Mouse (Mus musculus) ES-Bruce4 (cell line): ENCODE data around the gene Myo15. TPM values are rescaled to one million over a fixed set of nuclear protein-coding genes. Genes with fewer than 3 reads are reported as not detected.
"Not testable (repeated sequence)": the region's sequence is repeated elsewhere in the genome, so short reads cannot be mapped to it uniquely, and the experiment has no call there.

Experiments
- H3K27ac ChIP-seq: 2 replicates; pipeline ENCODE4 v1.5.1; 2012; ENCODE audit warnings: low read length, inconsistent platforms; ENCODE audit not compliant: insufficient read depth
- H3K27me3 ChIP-seq: 2 replicates; pipeline ENCODE4 v1.6.1; 2012; ENCODE audit warnings: mild to moderate bottlenecking, low read length, inconsistent platforms; ENCODE audit not compliant: control insufficient read depth, poor library complexity, insufficient read depth, severe bottlenecking
- H3K36me3 ChIP-seq: 2 replicates; pipeline ENCODE4 v1.6.1; 2012; ENCODE audit warnings: inconsistent platforms, mild to moderate bottlenecking, low read length, moderate library complexity; ENCODE audit not compliant: control insufficient read depth, poor library complexity, insufficient read depth, severe bottlenecking
- H3K4me1 ChIP-seq: one replicate; pipeline ENCODE4 v1.8.1; 2011; ENCODE audit warnings: low read length; ENCODE audit not compliant: control insufficient read depth, insufficient read depth
- H3K4me3 ChIP-seq: 2 replicates; pipeline ENCODE4 v1.5.1; 2011; ENCODE audit warnings: low read depth, mild to moderate bottlenecking, low read length
- H3K9ac ChIP-seq: 2 replicates; pipeline ENCODE4 v1.6.1; 2012; ENCODE audit warnings: low read depth, mild to moderate bottlenecking, inconsistent platforms; ENCODE audit not compliant: poor library complexity, severe bottlenecking
- H3K9me3 ChIP-seq: replicated peaks from 2 replicates; pipeline ENCODE4 v1.6.1; 2012; ENCODE audit warnings: mild to moderate bottlenecking, low read length, inconsistent platforms; ENCODE audit not compliant: control insufficient read depth, poor library complexity, insufficient read depth, severe bottlenecking
- CTCF ChIP-seq: IDR thresholded peaks from one replicate; pipeline ENCODE4 v1.8.1; 2011; ENCODE audit warnings: low read depth, low read length
- EP300 ChIP-seq: IDR thresholded peaks from 2 replicates; pipeline ENCODE4 v1.6.1; 2011; ENCODE audit warnings: low read depth, low read length; ENCODE audit not compliant: insufficient read depth
- POLR2A ChIP-seq: IDR thresholded peaks from one replicate; pipeline ENCODE4 v1.8.1; 2011; ENCODE audit warnings: low read length; ENCODE audit not compliant: insufficient read depth
- polyA plus RNA-seq: library from polyadenylated mRNA; stranded (reverse); fragments of >200 nt; gene quantifications from 2 replicates; pipeline ENCODE4 v1.2.4, GENCODE M21; 2011; ENCODE audit warnings: low read depth; ENCODE audit not compliant: missing spikeins, insufficient read depth, insufficient read length

Gene Myo15
- polyA plus RNA-seq, 1 experiment: 0.37 TPM

DNA sequence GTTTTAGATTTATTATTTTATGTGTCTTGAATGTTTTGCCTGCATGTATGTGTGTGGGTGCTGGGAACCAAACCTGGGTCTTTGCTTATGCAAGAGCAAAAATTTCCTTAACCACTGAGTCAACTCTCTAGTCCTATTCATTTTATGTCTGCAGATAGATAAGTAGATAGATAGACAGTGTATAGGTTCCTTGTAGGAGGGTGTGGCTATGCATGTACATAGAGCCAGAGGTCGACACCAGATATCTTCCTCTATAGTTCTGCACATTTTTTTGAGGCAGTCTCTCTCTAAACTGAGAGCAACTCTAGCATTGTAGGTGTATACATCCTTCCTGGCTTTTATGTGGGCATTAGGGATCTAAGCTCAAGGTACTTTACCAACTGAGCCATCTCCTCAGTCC is 34.0 kb upstream of the Myo15 start:
- Histone ChIP-seq H3K27ac (no peak overlapping the region), H3K27me3 (no peaks in the 10 kb centered on the region), H3K9me3 (no peaks in the 10 kb centered on the region), H3K4me3 (no peak overlapping the region), H3K9ac (no peak overlapping the region), H3K36me3 (peaks cover 28% of the 10 kb centered on the region), H3K4me1 (peaks cover 6% of the 10 kb centered on the region)
- TF ChIP-seq CTCF: no peak
- no peak for TF ChIP-seq EP300
- TF ChIP-seq POLR2A: no peak

- H3K36me3 ChIP-seq: peaks cover 31% of the 10 kb centered on the region
- TF ChIP-seq EP300 (no peak), CTCF (no peak)
- H3K27ac ChIP-seq: no peak overlapping the region
- H3K4me3 ChIP-seq: no peak overlapping the region
- H3K9ac ChIP-seq: no peak overlapping the region
- H3K4me1 ChIP-seq: peaks cover 7% of the 10 kb centered on the region
- no peaks in the 10 kb centered on the region for H3K9me3 ChIP-seq
- no peaks in the 10 kb centered on the region for H3K27me3 ChIP-seq
These were observed 32.5 kb upstream of the Myo15 start for GRCm38 (mm10) chr11:60436618-60437017.

GRCm38 (mm10) chr11:60439621-60440020 is 29.5 kb upstream of the Myo15 start:
- H3K4me1 ChIP-seq: peaks cover 13% of the 10 kb centered on the region
- H3K36me3 ChIP-seq: peaks cover 38% of the 10 kb centered on the region
- peak overlapping the region; percentile 82 for H3K27ac ChIP-seq
- not testable (repeated sequence) for H3K27me3 ChIP-seq, H3K9ac ChIP-seq, H3K4me3 ChIP-seq, H3K9me3 ChIP-seq

GRCm38 (mm10) chr11:60440176-60440575 is 29.0 kb upstream of the Myo15 start:
- Histone ChIP-seq H3K4me1 (peaks cover 13% of the 10 kb centered on the region), H3K27me3 (no peaks in the 10 kb centered on the region), H3K36me3 (peaks cover 37% of the 10 kb centered on the region), H3K4me3 (no peak overlapping the region), H3K27ac (peak overlapping the region; percentile 88), H3K9me3 (no peaks in the 10 kb centered on the region), H3K9ac (no peak overlapping the region)
- TF ChIP-seq CTCF (no peak), EP300 (peak; percentile 76; the same call in 1 of the 2 replicates)

DNA sequence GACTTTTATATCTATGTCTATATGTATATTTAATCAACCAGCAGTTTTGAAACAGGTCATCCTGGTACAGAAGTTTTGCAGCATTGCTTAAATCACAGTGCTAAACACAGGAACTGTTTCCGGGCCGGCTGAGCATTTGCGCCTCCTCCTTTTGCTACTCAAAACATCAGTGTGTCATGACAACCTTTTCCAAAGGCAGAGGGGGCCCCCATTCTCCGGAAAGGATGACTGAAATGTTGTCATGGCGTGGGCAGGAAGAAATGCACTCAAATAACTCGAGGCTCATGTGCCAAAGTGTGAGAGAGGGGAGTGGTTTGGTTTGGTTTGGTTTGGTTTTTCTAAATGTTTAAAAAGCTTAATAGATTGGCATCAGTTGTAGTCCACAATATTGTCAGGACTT is 26.2 kb upstream of the Myo15 start:
- TF ChIP-seq CTCF (no peak), EP300 (no peak), POLR2A (no peak)
- Histone ChIP-seq H3K4me1 (peaks cover 9% of the 10 kb centered on the region), H3K9me3 (no peaks in the 10 kb centered on the region), H3K9ac (no peak overlapping the region), H3K27ac (peak overlapping the region; percentile 14; the same call in 1 of the 2 replicates), H3K36me3 (peaks cover 19% of the 10 kb centered on the region), H3K4me3 (no peak overlapping the region), H3K27me3 (no peaks in the 10 kb centered on the region)

- no peak for TF ChIP-seq POLR2A
- TF ChIP-seq EP300: no peak
- no peak for TF ChIP-seq CTCF
- peaks cover 12% of the 10 kb centered on the region for H3K4me1 ChIP-seq
- H3K4me3 ChIP-seq: no peak overlapping the region
- H3K36me3 ChIP-seq: peaks cover 19% of the 10 kb centered on the region
- peak overlapping the region; percentile 63 for H3K27ac ChIP-seq
- H3K27me3 ChIP-seq: no peaks in the 10 kb centered on the region
- no peak overlapping the region for H3K9ac ChIP-seq
- H3K9me3 ChIP-seq: no peaks in the 10 kb centered on the region
These were observed 25.1 kb upstream of the Myo15 start for GRCm38 (mm10) chr11:60444007-60444406.
